Mouse (Mus musculus) lung, embryonic 16.5 days (tissue): Measurements from ENCODE around the gene Rapgef1. TPM values are rescaled to one million over a fixed set of nuclear protein-coding genes. Genes with fewer than 3 reads are reported as not detected.

Experiments
- ATAC-seq: fragments of 200-750 bp; cut with Nextera tagmentation; 2 replicates; pipeline ENCODE4 v1.8.0; 2017; ENCODE audit warnings: low read depth, mild to moderate bottlenecking, moderate library complexity
- H3K27ac ChIP-seq: fragments of 300-500 bp; sonication (generic); 2 replicates; pipeline ENCODE4 v1.5.1; 2014; ENCODE audit warnings: mild to moderate bottlenecking, control low read depth, low read length
- H3K27me3 ChIP-seq: fragments of 300-500 bp; sonication (generic); 2 replicates; pipeline ENCODE4 v1.6.1; 2014; ENCODE audit warnings: low read depth, low read length, mixed read lengths; ENCODE audit not compliant: control insufficient read depth, insufficient read depth
- H3K36me3 ChIP-seq: fragments of 300-500 bp; sonication (generic); 2 replicates; pipeline ENCODE4 v1.6.1; 2014; ENCODE audit warnings: low read length; ENCODE audit not compliant: control insufficient read depth, insufficient read depth
- H3K4me1 ChIP-seq: fragments of 300-500 bp; sonication (generic); replicated peaks from 2 replicates; pipeline ENCODE4 v1.6.1; 2014; ENCODE audit warnings: low read length, mixed read lengths; ENCODE audit not compliant: control insufficient read depth, insufficient read depth
- H3K4me2 ChIP-seq: fragments of 300-500 bp; sonication (generic); 2 replicates; pipeline ENCODE4 v1.6.1; 2014; ENCODE audit warnings: low read depth, low read length, control low read depth
- H3K4me3 ChIP-seq: fragments of 300-500 bp; sonication (generic); 2 replicates; pipeline ENCODE4 v1.5.1; 2014; ENCODE audit warnings: mild to moderate bottlenecking, low read length, control low read depth
- H3K9ac ChIP-seq: fragments of 300-500 bp; sonication (generic); 2 replicates; pipeline ENCODE4 v1.6.1; 2014; ENCODE audit warnings: low read length, control low read depth
- H3K9me3 ChIP-seq: fragments of 300-500 bp; sonication (generic); 2 replicates; pipeline ENCODE4 v1.6.1; 2016; ENCODE audit warnings: low read length; ENCODE audit not compliant: control insufficient read depth
- WGBS: fragments of 180-500 bp; shearing (Covaris S2); extraction: QIAGEN DNeasy Blood & Tissue Kit; methylation state at CpG from one replicate; pipeline ENCODE4 v1.1.7; 2014; 5-methylcytosine and 5-hydroxymethylcytosine counted together
- polyA plus RNA-seq: library from polyadenylated mRNA; unstranded; fragments of >200 nt; fragmentation: Nextera tagmentation; extraction: Ambion mirVana; gene quantifications from 2 replicates; pipeline ENCODE4 v1.2.1, GENCODE M21; 2015

The Rapgef1 gene
- polyA plus RNA-seq, 1 experiment from 2014 or later = 10.7 TPM

GRCm38 (mm10) chr2:29635966-29636507 is 16.5 kb downstream of the Rapgef1 start:
- Histone ChIP-seq H3K4me1 (peaks cover 30% of the 10 kb centered on the region), H3K9ac (no peak overlapping the region), H3K27ac (no peak overlapping the region), H3K9me3 (no peaks in the 10 kb centered on the region), H3K4me3 (no peak overlapping the region), H3K36me3 (no peaks in the 10 kb centered on the region), H3K4me2 (no peak overlapping the region), H3K27me3 (no peaks in the 10 kb centered on the region)
- 80% methylated on average over 5 of the region's 5 CpGs for WGBS
- ATAC-seq = no peak

- no peaks in the 10 kb centered on the region for H3K9me3 ChIP-seq
- H3K9ac ChIP-seq = no peak overlapping the region
- no peaks in the 10 kb centered on the region for H3K27me3 ChIP-seq
- ATAC-seq = no peak
- H3K4me1 ChIP-seq = peaks cover 27% of the 10 kb centered on the region
- H3K4me2 ChIP-seq = no peak overlapping the region
- no peaks in the 10 kb centered on the region for H3K36me3 ChIP-seq
- H3K27ac ChIP-seq = peak overlapping the region; percentile 16; the same call in 1 of the 2 replicates
- H3K4me3 ChIP-seq = no peak overlapping the region
Observed at GRCm38 (mm10) chr2:29637528-29637927, 18.0 kb downstream of the Rapgef1 start.

GRCm38 (mm10) chr2:29639377-29639776 is 19.9 kb downstream of the Rapgef1 start:
- WGBS = 67% methylated on average over 1 of the region's 1 CpGs
- no peaks in the 10 kb centered on the region for H3K36me3 ChIP-seq
- H3K27ac ChIP-seq = peak overlapping the region; percentile 76
- H3K9me3 ChIP-seq = no peaks in the 10 kb centered on the region
- H3K4me2 ChIP-seq = no peak overlapping the region
- H3K4me1 ChIP-seq = peaks cover 14% of the 10 kb centered on the region
- H3K4me3 ChIP-seq = no peak overlapping the region
- no peaks in the 10 kb centered on the region for H3K27me3 ChIP-seq
- peak; percentile 74 for ATAC-seq
- H3K9ac ChIP-seq = no peak overlapping the region

GRCm38 (mm10) chr2:29639953-29640743 is 20.6 kb downstream of the Rapgef1 start:
- Histone ChIP-seq H3K4me2 (no peak overlapping the region), H3K4me3 (no peak overlapping the region), H3K27ac (peak overlapping the region; percentile 76), H3K36me3 (no peaks in the 10 kb centered on the region), H3K4me1 (peaks cover 16% of the 10 kb centered on the region), H3K27me3 (no peaks in the 10 kb centered on the region), H3K9me3 (no peaks in the 10 kb centered on the region), H3K9ac (no peak overlapping the region)
- no peak for ATAC-seq
- 59% methylated on average over 5 of the region's 5 CpGs for WGBS

- WGBS = 88% methylated on average over 3 of the region's 3 CpGs
- Histone ChIP-seq H3K4me1 (peaks cover 18% of the 10 kb centered on the region), H3K27me3 (no peaks in the 10 kb centered on the region), H3K9me3 (no peaks in the 10 kb centered on the region), H3K9ac (no peak overlapping the region), H3K4me2 (no peak overlapping the region), H3K27ac (no peak overlapping the region), H3K36me3 (no peaks in the 10 kb centered on the region), H3K4me3 (no peak overlapping the region)
- no peak for ATAC-seq
Observed at GRCm38 (mm10) chr2:29641707-29642106, 22.2 kb downstream of the Rapgef1 start.

- Histone ChIP-seq H3K4me2 (peak overlapping the region; percentile 31; the same call in 1 of the 2 replicates), H3K27ac (peak overlapping the region; percentile 75), H3K4me3 (peak overlapping the region; percentile 19), H3K9ac (no peak overlapping the region), H3K4me1 (peaks cover 12% of the 10 kb centered on the region), H3K27me3 (no peaks in the 10 kb centered on the region), H3K9me3 (no peaks in the 10 kb centered on the region), H3K36me3 (no peaks in the 10 kb centered on the region)
- peak; percentile 78 for ATAC-seq
- 75% methylated on average over 4 of the region's 4 CpGs for WGBS
Observed at GRCm38 (mm10) chr2:29643418-29643817, 23.9 kb downstream of the Rapgef1 start.

GRCm38 (mm10) chr2:29645071-29645628 is 25.6 kb downstream of the Rapgef1 start:
- H3K4me2 ChIP-seq = peak overlapping the region; percentile 16; the same call in 1 of the 2 replicates
- no peaks in the 10 kb centered on the region for H3K36me3 ChIP-seq
- ATAC-seq = no peak
- no peaks in the 10 kb centered on the region for H3K9me3 ChIP-seq
- H3K4me3 ChIP-seq = no peak overlapping the region
- no peak overlapping the region for H3K9ac ChIP-seq
- WGBS = 63% methylated on average over 4 of the region's 4 CpGs
- H3K27ac ChIP-seq = no peak overlapping the region
- H3K27me3 ChIP-seq = no peaks in the 10 kb centered on the region
- peaks cover 23% of the 10 kb centered on the region for H3K4me1 ChIP-seq

GRCm38 (mm10) chr2:29646613-29647012 is 27.1 kb downstream of the Rapgef1 start:
- Histone ChIP-seq H3K4me3 (no peak overlapping the region), H3K27ac (no peak overlapping the region), H3K4me1 (peaks cover 17% of the 10 kb centered on the region), H3K9me3 (no peaks in the 10 kb centered on the region), H3K36me3 (no peaks in the 10 kb centered on the region), H3K4me2 (no peak overlapping the region), H3K9ac (no peak overlapping the region), H3K27me3 (no peaks in the 10 kb centered on the region)
- no peak for ATAC-seq
- 66% methylated on average over 3 of the region's 3 CpGs for WGBS

GRCm38 (mm10) chr2:29647162-29647561 is 27.6 kb downstream of the Rapgef1 start:
- H3K4me1 ChIP-seq = peaks cover 17% of the 10 kb centered on the region
- no peak overlapping the region for H3K4me3 ChIP-seq
- no peak overlapping the region for H3K27ac ChIP-seq
- H3K4me2 ChIP-seq = no peak overlapping the region
- H3K36me3 ChIP-seq = no peaks in the 10 kb centered on the region
- H3K9me3 ChIP-seq = no peaks in the 10 kb centered on the region
- 85% methylated on average over 4 of the region's 4 CpGs for WGBS
- no peaks in the 10 kb centered on the region for H3K27me3 ChIP-seq
- no peak for ATAC-seq
- H3K9ac ChIP-seq = no peak overlapping the region
